Mouse (Mus musculus) bone marrow macrophage, adult 2 months (primary cell): ENCODE data around the gene Smarcd3.

Experiments used
- CTCF ChIP-seq: IDR thresholded peaks from 2 replicates; pipeline ENCODE4 v1.5.1; 2012; ENCODE audit warnings: low read depth, mild to moderate bottlenecking, low read length, moderate library complexity
- POLR2A ChIP-seq: IDR thresholded peaks from 2 replicates; pipeline ENCODE4 v1.6.1; 2012; ENCODE audit warnings: mild to moderate bottlenecking, low read depth, low read length, borderline replicate concordance

DNA sequence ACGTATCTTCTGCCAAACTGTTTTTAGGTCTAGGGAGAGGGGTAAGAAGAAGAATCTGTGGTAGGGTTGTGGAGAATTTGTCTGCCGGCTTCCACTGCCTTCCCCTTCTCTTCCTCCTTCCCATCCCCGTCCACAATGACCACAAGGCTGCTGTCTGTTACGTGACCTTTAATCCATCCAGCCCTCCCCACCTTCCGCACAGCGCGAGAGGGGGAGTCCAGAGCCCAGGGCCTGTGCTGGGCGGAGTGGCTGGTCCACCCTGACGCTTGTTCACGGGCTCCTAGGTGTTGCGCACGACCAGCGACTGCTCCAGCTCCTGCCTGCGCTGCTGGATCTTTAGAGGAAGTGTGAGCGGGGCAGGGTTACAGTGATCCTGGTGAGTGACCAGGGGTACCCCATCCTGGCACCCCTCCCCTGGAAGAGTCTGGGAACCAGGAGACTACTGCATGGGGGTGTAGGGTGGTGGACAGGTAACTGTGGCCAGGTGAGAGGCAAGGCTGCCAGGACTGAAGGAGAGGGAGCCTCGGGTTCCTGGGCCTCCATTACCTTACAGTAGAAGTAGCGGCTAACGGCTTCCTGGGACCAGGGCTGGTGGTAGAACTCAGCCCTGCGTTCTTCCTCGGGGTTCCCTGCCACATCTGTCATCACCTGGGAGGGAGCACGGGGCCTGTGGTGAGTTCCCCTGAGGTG, 31.6 kb downstream of the Smarcd3 start:
- TF ChIP-seq CTCF (no peak), POLR2A (no peak)
